Mouse (Mus musculus) megakaryocyte-erythroid progenitor cell, adult 5-6 weeks (primary cell): ENCODE results near the gene Farp1. TPM values are rescaled to one million over a fixed set of nuclear protein-coding genes. Genes with fewer than 3 reads are reported as not detected.

ENCODE experiments used
- ATAC-seq: replicated peaks from 2 replicates; pipeline ENCODE4 v1.8.0; 2016; ENCODE audit warnings: mild to moderate bottlenecking, inconsistent platforms; ENCODE audit not compliant: severe bottlenecking, poor library complexity, low FRiP score, low TSS enrichment
- total RNA-seq, 2 experiments: library from RNA; stranded (forward) in 1 of 2; stranded (reverse) in 1 of 2; fragments of 200-1000, 215-1000 nt in 1 of 2; fragments of >200 nt in 1 of 2; fragmentation: Nextera tagmentation in 1 of 2; gene quantifications; 2 replicates each; pipeline ENCODE4 v1.2.3; 2014 to 2017

Farp1 gene
- total RNA-seq, 2 experiments from 2014 or later, result not detected

GRCm38 (mm10) chr14:121280601-121281335 is 245.8 kb downstream of the Farp1 start:
- no peak for ATAC-seq

DNA sequence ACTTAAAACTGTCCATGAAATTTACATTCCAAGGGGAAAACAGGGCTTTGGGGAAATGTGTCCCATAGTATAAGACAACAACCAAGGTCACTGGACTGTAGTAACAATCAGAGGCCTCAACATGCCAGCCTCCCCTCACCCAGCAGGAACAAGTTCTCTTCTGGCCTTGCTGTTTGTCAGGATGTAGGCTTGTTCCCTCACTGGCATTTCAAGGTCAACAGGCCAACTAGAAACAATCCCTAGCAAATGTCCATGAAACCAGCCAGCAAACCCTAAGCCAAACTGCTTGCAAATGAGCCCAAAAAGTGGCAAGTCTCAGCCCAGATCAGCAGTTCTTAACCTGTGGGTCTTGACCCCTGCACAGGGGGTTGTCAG is 246.3 kb downstream of the Farp1 start:
- no peak for ATAC-seq

DNA sequence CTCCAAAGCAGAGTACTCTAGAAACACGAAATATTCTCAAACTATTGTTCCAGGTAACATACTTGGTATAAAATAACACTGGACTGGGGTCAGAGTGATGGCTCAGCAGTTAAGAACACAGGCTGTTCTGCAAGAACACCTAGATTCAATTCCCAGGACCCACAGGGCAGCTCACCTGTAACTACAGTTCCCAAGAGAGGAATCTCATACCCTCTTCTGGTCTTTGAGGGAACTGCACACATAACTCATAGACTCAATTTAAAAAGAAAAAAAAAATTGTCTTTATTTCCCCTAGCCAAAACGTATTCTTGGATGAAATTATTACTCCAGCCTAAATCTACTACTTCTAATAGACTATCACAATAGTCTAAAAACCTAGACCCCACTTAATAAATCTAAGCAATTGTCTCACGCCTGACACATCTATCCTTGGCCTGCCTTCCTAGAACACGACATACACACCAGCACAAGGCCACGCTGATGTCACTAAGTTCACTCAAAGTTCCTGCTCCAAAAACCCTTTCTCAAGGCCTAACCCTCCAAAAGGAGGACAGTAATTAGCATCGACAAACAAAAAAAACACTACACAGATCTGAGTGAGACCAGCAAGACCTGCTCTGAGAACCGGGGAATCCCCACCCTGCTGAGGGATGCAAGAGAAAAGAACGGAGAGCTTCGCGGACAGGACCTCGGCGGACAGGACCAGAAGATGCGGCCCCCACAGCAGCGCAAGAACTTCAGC is 250.6 kb downstream of the Farp1 start:
- no peak for ATAC-seq

DNA sequence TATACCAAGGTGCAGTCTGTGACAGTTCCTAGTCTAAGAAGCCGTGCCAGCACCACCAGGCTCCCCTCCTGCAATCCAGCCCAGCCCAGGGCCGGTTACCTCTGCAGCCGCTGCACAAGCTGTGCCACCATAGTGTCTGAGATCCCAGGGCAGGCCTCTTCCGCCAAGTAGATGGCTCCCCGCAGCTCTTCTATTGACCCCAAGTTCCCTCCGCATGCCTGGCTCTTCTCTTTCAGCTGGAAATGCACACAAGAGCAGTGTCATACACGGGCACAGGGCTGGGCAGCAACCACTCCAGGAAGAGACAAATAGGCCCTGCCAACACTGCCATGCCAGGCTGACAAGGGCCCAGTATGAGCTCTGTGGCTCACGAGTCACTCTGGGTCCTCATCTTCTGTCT is 256.9 kb downstream of the Farp1 start:
- no peak for ATAC-seq

DNA sequence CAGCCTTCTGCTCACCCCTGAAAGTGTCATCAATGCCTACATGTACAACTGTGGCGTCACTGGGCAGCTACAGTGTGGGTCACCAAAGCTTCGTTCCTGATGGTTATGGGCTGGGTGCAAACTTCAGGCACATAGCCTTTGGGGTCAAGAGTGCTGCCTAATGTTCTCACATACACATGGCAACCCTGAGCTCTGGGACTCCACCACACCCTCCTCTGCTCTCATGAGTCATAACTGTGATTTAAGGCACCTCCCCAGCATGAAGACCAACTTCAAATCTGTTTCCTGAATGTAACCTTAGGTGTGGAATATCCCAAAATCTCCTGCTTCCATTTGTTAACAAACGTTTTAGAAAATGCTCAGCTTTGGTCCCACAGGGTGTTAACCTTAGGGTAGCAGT is 257.4 kb downstream of the Farp1 start:
- ATAC-seq, result no peak

DNA sequence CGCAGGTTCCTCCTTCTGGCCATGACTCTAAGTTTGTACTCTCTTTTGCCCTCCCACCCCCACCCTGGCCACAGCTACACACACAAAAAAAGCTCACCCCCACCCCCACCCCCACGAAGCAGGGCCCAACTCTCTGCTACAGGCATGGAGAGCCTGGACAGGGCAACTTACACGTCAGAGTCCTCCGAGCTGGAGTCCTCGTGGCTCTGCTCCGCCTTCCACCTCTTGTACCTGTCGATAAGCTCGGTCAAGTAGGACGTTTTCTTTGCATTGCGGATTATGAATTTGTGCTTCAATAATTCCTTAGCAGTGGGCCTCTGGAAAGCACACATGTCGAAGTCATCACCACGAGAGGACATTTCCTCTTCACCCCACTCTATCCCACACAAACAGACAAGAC is 259.5 kb downstream of the Farp1 start:
- no peak for ATAC-seq

DNA sequence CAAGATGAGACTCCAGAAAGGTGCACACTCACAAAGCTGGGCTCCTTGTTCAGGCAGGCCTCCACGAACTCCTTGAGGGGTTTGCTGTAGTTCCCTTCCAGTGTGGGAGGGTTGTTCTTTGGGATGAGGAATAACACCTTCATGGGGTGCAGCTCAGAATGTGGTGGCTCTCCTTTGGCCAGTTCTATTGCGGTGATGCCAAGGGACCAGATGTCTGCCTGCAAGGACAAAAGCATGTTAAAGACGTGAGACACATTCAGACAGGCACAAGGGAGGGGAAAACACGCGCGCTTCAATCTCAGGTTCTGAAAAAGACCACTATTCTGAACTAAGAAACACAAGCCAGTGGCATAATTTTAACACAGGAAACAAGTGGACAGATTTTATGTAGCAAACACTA is 262.1 kb downstream of the Farp1 start:
- no peak for ATAC-seq

GRCm38 (mm10) chr14:121298537-121298936 is 263.5 kb downstream of the Farp1 start:
- no peak for ATAC-seq

DNA sequence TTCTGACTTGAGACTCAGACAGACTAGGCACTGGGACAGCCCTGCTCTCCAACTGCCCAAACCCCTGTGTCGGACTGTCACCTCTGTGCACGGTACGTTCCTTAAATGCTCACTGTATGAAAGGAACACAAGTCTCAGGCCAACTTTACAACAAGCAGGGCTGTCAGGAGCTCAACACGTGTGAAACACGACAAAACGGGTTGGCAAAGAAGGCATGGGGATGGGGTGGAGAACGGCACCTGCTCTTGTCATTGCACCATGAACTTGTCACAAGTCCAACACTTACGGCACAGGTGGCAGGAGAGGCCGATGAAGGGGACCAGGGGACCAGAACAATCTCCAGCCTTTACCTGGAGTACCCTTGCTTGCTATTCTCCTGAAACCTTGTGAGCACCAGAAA is 264.1 kb downstream of the Farp1 start:
- ATAC-seq, result no peak

DNA sequence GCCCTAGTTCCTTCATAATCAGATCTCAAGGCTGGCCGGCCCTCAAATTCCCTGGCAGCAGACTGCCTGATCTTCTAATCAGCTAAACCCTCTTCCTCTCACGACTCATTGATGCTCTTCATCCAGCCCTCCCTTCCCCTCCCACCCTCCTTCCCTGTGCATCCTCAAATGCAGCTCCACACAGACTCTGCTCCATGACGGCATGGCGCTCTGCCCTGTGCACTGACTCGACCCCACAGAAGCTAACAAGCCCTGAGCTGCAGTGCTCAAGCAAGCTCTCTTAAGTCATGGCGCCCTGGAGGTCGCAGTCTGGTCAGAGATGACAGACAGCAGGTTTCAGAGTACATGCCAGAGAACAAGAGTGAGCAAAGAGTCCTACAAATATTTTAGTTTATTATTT is 269.5 kb downstream of the Farp1 start:
- ATAC-seq, result no peak

DNA sequence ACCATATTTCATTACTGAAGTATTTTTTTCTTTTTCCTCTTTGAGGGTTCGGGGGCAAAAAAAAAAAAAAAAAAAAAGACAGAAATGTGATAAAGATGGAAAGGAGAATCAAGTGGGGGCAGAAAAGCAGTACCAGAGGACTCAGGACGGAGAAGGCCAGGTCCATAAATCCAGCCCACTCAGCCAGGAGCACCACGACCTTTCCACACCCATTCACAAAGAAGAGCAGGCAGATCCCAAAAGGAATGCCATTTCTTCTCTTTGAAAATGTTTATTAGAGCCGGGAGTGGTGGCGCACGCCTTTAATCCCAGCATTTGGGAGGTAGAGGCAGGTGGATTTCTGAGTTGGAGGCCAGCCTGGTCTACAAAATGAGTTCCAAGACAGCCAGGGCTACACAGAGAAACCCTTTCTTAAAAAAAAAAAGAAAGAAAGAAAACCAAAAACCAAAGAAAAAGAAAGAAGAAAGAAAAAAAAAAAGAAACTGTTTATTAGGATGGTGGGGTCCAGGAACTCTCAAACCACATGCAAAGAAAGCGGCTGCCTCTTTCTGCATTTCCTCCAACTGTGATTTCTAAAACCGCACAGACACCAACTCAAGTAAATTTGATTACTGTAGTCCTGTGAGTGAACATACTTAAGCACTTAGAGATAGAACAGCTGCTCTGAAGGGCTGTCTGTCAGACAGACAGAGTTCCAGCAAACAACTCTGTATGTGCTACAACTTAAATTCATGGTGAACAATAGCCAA is 270.5 kb downstream of the Farp1 start:
- no peak for ATAC-seq

GRCm38 (mm10) chr14:121309909-121310308 is 274.9 kb downstream of the Farp1 start:
- ATAC-seq, result no peak

- ATAC-seq, result peak; percentile 28; the same call in 1 of the 2 replicates
Measured at GRCm38 (mm10) chr14:121310325-121311080, 275.5 kb downstream of the Farp1 start.

DNA sequence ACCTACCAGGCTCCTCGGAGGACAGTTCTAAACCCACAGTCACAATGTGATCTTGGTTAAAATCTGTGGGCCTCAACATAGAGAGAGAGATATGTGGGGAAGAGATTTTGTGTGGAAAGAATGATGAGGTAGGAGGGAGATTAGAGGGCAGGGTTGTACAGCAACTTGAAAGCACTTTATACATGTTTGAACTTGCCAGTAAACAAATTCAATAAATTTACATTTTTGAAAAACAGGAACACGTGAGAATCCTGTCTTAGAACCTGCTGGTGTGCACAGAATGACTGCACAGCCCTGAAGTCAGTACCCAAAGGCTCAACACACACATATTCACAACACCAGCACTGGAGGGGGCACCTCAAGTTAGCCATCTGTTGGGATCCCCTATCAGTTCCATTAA is 276.1 kb downstream of the Farp1 start:
- no peak for ATAC-seq

DNA sequence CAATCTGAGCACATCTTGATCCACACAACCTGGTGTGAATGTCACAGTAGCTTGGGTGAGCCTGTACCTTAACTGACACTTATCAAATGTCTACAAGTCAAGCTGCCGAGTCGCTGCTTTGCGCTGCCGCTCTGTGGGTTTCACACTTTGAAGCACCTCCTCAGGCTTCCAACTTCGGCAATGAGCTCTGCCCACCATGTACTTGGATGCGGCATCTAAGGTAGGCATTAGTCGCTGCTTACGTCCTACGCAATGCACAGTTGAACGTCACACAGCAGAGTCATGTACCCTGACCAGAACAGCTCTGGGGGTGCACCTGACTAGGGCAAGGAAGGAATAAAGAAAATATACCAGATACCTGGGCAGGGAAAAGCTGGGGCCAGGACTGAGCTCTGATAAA is 278.3 kb downstream of the Farp1 start:
- ATAC-seq, result no peak

- ATAC-seq, result no peak
Measured at GRCm38 (mm10) chr14:121314934-121315333, 279.9 kb downstream of the Farp1 start.

- ATAC-seq, result no peak
Measured at GRCm38 (mm10) chr14:121316136-121316535, 281.1 kb downstream of the Farp1 start.

- ATAC-seq, result no peak
Measured at GRCm38 (mm10) chr14:121316631-121317311, 281.8 kb downstream of the Farp1 start.

- no peak for ATAC-seq
Measured at GRCm38 (mm10) chr14:121317312-121317671, 282.3 kb downstream of the Farp1 start.
